Mouse (Mus musculus) limb, embryonic 11.5 days (tissue): ENCODE results near the gene Herc2. TPM values are rescaled to one million over a fixed set of nuclear protein-coding genes. Genes with fewer than 3 reads are reported as not detected.

Experiments used
- ATAC-seq: fragments of 200-750 bp; cut with Nextera tagmentation; 2 replicates; pipeline ENCODE4 v1.8.0; 2017; ENCODE audit warnings: low read depth; ENCODE audit not compliant: insufficient number of reproducible peaks, low FRiP score, low TSS enrichment
- DNase-seq: peaks from one replicate; pipeline ENCODE4 v3.0.0-alpha.2; 2015; ENCODE audit warnings: low spot score
- H3K27ac ChIP-seq: fragments of 300-500 bp; sonication (generic); replicated peaks from 2 replicates; pipeline ENCODE4 v1.5.1; 2014; ENCODE audit warnings: low read depth, mild to moderate bottlenecking, low read length
- H3K27me3 ChIP-seq: fragments of 300-500 bp; sonication (generic); 2 replicates; pipeline ENCODE4 v1.6.1; 2014; ENCODE audit warnings: mild to moderate bottlenecking, low read length, mixed read lengths; ENCODE audit not compliant: control insufficient read depth, insufficient read depth
- H3K36me3 ChIP-seq: fragments of 300-500 bp; sonication (generic); 2 replicates; pipeline ENCODE4 v1.6.1; 2014; ENCODE audit warnings: mild to moderate bottlenecking, low read length, moderate library complexity, mixed read lengths; ENCODE audit not compliant: control insufficient read depth, insufficient read depth
- H3K4me1 ChIP-seq: fragments of 300-500 bp; sonication (generic); 2 replicates; pipeline ENCODE4 v1.6.1; 2014; ENCODE audit warnings: low read length, mixed read lengths; ENCODE audit not compliant: control insufficient read depth, insufficient read depth
- H3K4me2 ChIP-seq: fragments of 300-500 bp; sonication (generic); 2 replicates; pipeline ENCODE4 v1.6.1; 2014; ENCODE audit warnings: low read depth, mild to moderate bottlenecking, moderate library complexity; ENCODE audit not compliant: severe bottlenecking
- H3K4me3 ChIP-seq: fragments of 300-500 bp; sonication (generic); 2 replicates; pipeline ENCODE4 v1.5.1; 2014; ENCODE audit warnings: low read depth, low read length
- H3K9ac ChIP-seq: fragments of 300-500 bp; sonication (generic); 2 replicates; pipeline ENCODE4 v1.6.1; 2014; ENCODE audit warnings: mild to moderate bottlenecking, low read length
- H3K9me3 ChIP-seq: fragments of 300-500 bp; sonication (generic); 2 replicates; pipeline ENCODE4 v1.6.1; 2016; ENCODE audit warnings: low read length; ENCODE audit not compliant: control insufficient read depth
- WGBS: fragments of 180-500 bp; shearing (Covaris S2); extraction: QIAGEN DNeasy Blood & Tissue Kit; methylation state at CpG from one replicate; pipeline ENCODE4 v1.1.7; 2014; 5-methylcytosine and 5-hydroxymethylcytosine counted together
- polyA plus RNA-seq: library from polyadenylated mRNA; unstranded; fragments of >200 nt; fragmentation: Nextera tagmentation; extraction: Ambion mirVana; gene quantifications from 2 replicates; pipeline ENCODE4 v1.2.1, GENCODE M21; 2014

The Herc2 gene
- polyA plus RNA-seq, 1 experiment from 2014 or later = 21.5 TPM

DNA sequence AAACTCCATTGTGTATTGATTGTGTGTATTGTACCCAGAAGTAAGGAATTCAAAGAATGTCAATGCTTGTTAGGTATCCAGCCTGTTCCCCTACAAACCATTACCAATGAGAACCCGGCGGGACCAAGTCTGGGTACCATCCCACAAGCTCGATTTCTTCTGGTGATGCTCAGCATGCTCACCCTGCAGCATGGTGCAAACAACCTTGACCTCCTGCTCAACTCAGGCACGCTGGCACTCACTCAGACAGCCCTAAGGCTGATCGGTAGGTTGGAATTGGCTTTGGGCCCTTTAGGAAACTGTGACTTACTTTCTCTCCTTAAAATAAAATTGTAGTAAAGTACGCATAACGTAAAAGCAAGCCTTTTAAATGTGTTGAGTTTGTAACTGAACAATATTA lies 88.7 kb downstream of the Herc2 start:
- no peak for DNase-seq
- Histone ChIP-seq H3K9ac (no peak overlapping the region), H3K36me3 (peaks cover 5% of the 10 kb centered on the region; the same call in 1 of the 2 replicates), H3K4me1 (no peaks in the 10 kb centered on the region), H3K4me2 (no peak overlapping the region), H3K27me3 (no peaks in the 10 kb centered on the region), H3K27ac (no peak overlapping the region), H3K4me3 (no peak overlapping the region), H3K9me3 (no peaks in the 10 kb centered on the region)
- ATAC-seq = no peak
- WGBS = 93% methylated on average over 7 of the region's 7 CpGs

- no peak overlapping the region for H3K4me2 ChIP-seq
- no peaks in the 10 kb centered on the region for H3K9me3 ChIP-seq
- peaks cover 6% of the 10 kb centered on the region; the same call in 1 of the 2 replicates for H3K36me3 ChIP-seq
- H3K27me3 ChIP-seq = no peaks in the 10 kb centered on the region
- H3K9ac ChIP-seq = no peak overlapping the region
- 94% methylated on average over 3 of the region's 3 CpGs for WGBS
- ATAC-seq (no peak), DNase-seq (no peak)
- no peak overlapping the region for H3K4me3 ChIP-seq
- no peaks in the 10 kb centered on the region for H3K4me1 ChIP-seq
- H3K27ac ChIP-seq = no peak overlapping the region
Observed at GRCm38 (mm10) chr7:56146424-56146823, 96.4 kb downstream of the Herc2 start.

DNA sequence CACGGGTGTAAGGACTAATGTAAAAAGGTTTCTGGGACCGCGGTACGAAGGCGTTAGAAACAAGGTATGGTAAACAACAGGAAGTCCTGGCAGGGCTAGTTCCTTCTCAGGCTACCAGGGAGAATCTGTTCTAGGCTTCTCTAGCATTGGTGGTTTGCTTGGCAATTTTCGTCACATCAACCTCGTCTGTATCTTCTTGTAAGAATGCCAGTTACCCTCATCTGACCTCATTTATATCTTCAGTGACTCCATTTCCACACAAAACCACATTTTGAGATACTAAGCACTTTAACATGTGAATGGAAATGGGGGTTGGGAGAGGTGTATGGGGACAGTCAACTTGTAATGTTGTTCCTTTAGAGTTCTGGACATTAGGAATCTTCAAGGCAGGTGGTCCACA lies 98.9 kb downstream of the Herc2 start:
- ATAC-seq (no peak), DNase-seq (no peak)
- H3K36me3 ChIP-seq = peaks cover 13% of the 10 kb centered on the region; the same call in 1 of the 2 replicates
- no peak overlapping the region for H3K4me3 ChIP-seq
- H3K27me3 ChIP-seq = no peaks in the 10 kb centered on the region
- no peak overlapping the region for H3K27ac ChIP-seq
- H3K4me1 ChIP-seq = no peaks in the 10 kb centered on the region
- no peak overlapping the region for H3K9ac ChIP-seq
- 92% methylated on average over 7 of the region's 7 CpGs for WGBS
- H3K9me3 ChIP-seq = no peaks in the 10 kb centered on the region
- no peak overlapping the region for H3K4me2 ChIP-seq

DNA sequence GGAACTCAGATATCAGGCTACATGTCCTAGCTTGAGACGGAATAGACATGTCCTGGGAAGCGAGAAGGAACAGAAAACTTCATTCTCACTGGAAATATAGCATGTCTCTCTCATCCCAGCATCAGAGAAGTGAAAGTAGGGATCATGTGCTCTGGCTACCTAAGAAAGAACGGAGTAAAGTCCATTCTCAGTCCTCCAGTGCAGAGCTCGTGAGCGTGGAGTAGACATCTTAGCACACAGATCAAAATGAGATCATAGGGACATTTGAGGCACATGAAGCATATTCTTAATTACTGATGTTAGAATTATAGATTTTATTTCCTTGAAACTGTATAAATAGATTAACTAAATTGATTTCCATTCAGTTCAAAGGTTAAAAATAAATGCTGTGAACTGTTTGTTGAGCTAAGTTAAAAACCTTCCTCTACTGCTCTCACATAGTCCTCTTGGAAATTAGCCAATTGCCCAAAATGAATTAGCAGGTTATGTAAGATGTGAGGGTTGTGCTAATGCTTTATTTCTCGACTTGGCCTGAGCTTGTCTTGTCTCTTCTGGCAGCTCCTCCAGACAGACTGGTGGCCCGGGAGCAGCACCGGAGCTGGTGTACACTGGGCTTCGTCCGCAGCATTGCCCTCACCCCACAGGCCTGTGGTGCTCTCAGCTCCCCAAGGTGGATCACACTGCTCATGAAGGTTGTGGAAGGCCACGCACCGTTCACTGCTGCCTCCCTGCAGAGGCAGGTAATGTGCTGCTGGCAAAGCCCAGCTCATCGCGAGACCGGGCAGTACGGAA lies 102.1 kb downstream of the Herc2 start:
- DNase-seq (no peak), ATAC-seq (no peak)
- Histone ChIP-seq H3K4me1 (no peaks in the 10 kb centered on the region), H3K4me2 (no peak overlapping the region), H3K27ac (no peak overlapping the region), H3K36me3 (peaks cover 11% of the 10 kb centered on the region; the same call in 1 of the 2 replicates), H3K27me3 (no peaks in the 10 kb centered on the region), H3K9ac (no peak overlapping the region), H3K4me3 (no peak overlapping the region), H3K9me3 (no peaks in the 10 kb centered on the region)
- 95% methylated on average over 16 of the region's 16 CpGs for WGBS

DNA sequence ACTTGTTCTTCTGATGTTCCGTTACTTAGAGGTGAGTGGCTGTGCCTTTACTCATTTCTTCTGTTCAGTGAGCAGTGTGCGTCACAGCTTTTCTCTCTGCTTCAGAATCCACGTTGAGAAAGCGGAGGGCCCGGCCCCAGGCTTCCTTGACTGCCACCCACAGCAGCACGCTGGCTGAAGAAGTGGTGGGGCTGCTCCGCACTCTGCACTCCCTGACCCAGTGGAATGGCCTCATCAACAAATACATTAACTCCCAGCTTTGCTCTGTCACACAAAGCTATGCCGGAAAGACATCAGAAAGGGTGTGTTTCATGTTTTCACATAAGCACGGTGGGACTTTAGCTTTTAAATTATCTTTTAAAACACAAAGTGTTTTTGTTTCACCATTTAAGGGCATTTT lies 103.2 kb downstream of the Herc2 start:
- DNase-seq (no peak), ATAC-seq (no peak)
- Histone ChIP-seq H3K27me3 (no peaks in the 10 kb centered on the region), H3K4me3 (no peak overlapping the region), H3K27ac (no peak overlapping the region), H3K36me3 (peaks cover 16% of the 10 kb centered on the region; the same call in 1 of the 2 replicates), H3K4me2 (no peak overlapping the region), H3K9ac (no peak overlapping the region), H3K4me1 (no peaks in the 10 kb centered on the region), H3K9me3 (no peaks in the 10 kb centered on the region)
- WGBS = 94% methylated on average over 9 of the region's 9 CpGs

DNA sequence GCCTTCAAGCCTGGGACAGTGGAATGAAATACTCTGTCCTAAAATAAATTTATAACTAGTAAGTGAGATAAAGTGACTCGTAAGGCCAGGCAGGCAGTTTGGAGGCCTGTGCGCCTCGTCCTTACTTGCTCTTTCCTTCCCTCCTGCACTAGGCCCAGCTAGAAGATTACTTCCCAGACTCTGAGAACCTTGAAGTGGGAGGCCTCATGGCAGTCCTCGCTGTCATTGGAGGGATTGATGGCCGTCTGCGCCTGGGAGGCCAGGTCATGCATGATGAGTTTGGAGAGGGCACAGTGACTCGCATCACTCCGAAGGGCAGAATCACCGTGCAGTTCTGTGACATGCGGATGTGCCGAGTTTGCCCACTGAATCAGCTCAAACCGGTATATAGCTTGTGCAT lies 103.6 kb downstream of the Herc2 start:
- Histone ChIP-seq H3K4me2 (no peak overlapping the region), H3K4me3 (no peak overlapping the region), H3K36me3 (peaks cover 16% of the 10 kb centered on the region; the same call in 1 of the 2 replicates), H3K4me1 (no peaks in the 10 kb centered on the region), H3K9ac (no peak overlapping the region), H3K27me3 (no peaks in the 10 kb centered on the region), H3K27ac (no peak overlapping the region), H3K9me3 (no peaks in the 10 kb centered on the region)
- WGBS = 93% methylated on average over 12 of the region's 12 CpGs
- ATAC-seq (no peak), DNase-seq (no peak)

DNA sequence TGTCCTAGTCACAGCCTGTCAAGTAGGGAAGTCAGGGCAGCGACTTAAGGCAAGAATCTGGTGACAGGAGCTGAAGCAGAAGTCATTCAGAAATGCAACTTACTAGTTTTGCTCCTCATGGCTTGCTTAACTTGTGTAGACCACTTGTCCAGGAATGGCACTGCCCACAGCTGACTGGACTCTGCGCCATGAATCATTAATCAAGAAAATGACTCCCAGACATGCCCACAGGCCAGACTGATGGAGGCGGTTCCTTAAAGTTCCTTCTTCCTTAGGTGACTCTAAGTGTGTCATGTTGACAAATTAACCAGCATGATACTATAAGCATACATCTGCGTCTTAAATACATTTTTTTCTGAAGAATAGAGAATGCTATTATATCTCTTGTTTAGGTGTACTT lies 113.3 kb downstream of the Herc2 start:
- 88% methylated on average over 4 of the region's 4 CpGs for WGBS
- DNase-seq = no peak
- no peak for ATAC-seq
- H3K9me3 ChIP-seq = no peaks in the 10 kb centered on the region
- H3K4me1 ChIP-seq = no peaks in the 10 kb centered on the region
- H3K4me3 ChIP-seq = no peak overlapping the region
- no peak overlapping the region for H3K9ac ChIP-seq
- no peak overlapping the region for H3K4me2 ChIP-seq
- H3K27ac ChIP-seq = no peak overlapping the region
- H3K27me3 ChIP-seq = no peaks in the 10 kb centered on the region
- H3K36me3 ChIP-seq = peaks cover 3% of the 10 kb centered on the region; the same call in 1 of the 2 replicates

GRCm38 (mm10) chr7:56168713-56169112 lies 118.7 kb downstream of the Herc2 start:
- H3K27me3 ChIP-seq = no peaks in the 10 kb centered on the region
- H3K36me3 ChIP-seq = no peaks in the 10 kb centered on the region; the same call in 1 of the 2 replicates
- WGBS = 62% methylated on average over 7 of the region's 7 CpGs
- H3K27ac ChIP-seq = no peak overlapping the region
- no peak overlapping the region for H3K4me2 ChIP-seq
- no peaks in the 10 kb centered on the region for H3K4me1 ChIP-seq
- no peak overlapping the region for H3K9ac ChIP-seq
- DNase-seq (no peak), ATAC-seq (no peak)
- H3K9me3 ChIP-seq = no peaks in the 10 kb centered on the region
- no peak overlapping the region for H3K4me3 ChIP-seq
